Mouse (Mus musculus): Measurements from ENCODE around the gene Ate1. TPM values are rescaled to one million over a fixed set of nuclear protein-coding genes. Genes with fewer than 3 reads are reported as not detected.

Ate1 gene
- polyA plus RNA-seq, 1 experiment from 2014 or later = 66.9 TPM

DNA sequence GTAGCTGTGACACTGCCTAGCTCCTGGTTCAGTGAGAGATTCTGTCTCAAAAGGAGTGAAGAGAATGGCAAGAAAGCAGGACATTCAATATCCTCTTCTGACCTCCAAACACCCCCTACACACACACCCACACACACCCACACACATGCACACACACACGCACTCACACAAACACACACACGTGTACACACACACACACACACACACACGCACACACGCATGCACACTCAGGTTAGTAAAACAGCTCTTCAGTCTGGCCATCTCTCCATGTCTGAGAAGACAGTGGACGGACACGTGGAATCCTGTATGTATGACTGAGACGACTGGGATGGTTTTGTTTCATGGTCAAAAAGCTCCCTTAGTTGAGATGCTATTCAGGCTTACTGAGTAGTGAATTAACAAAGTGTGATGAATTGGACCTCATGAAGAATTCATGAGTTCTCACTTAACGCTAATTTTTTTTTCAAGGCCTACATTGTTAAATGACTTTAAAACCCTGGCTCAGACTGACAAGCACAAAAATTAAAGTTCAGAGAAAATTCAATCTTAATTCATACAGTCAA, 134.4 kb downstream of the Ate1 start:
- Histone ChIP-seq H3K4me2 (no peak overlapping the region; the same call in 1 of the 2 replicates), H3K27ac (no peak overlapping the region), H3K9ac (no peak overlapping the region), H3K4me1 (peaks cover 34% of the 10 kb centered on the region), H3K9me3 (no peaks in the 10 kb centered on the region), H3K27me3 (peaks cover 18% of the 10 kb centered on the region), H3K36me3 (replicated peaks) (no peaks in the 10 kb centered on the region), H3K4me3 (replicated peaks) (no peak overlapping the region)
- 43% methylated on average over 8 of the region's 8 CpGs for WGBS
- no peak; the same call in 1 of the 2 replicates for ATAC-seq (ENCODE audit: low FRiP score)

DNA sequence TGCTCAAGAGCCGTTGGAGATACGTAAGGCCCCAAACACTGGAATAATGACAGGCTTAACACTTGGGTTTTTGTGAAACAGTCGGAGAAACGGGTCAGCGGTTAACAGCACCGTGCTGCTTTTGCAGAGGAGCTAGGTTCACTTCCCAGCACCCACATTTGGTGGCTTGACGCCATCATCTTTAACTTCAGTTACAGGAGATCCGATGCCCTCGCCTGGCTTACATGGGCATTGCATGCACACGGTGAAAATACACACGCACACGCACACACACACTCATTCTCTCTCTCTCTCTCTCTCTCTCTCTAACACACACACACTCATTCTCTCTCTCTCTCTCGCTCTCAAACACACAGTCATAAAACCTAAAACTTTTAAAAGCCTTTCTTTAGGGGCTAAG, 138.0 kb downstream of the Ate1 start:
- peak overlapping the region; percentile 43 for H3K27ac ChIP-seq
- H3K27me3 ChIP-seq = peaks cover 51% of the 10 kb centered on the region
- no peak for ATAC-seq (ENCODE audit: low FRiP score)
- 74% methylated on average over 13 of the region's 13 CpGs for WGBS
- H3K4me2 ChIP-seq = no peak overlapping the region
- H3K9ac ChIP-seq = no peak overlapping the region
- peaks cover 37% of the 10 kb centered on the region for H3K4me1 ChIP-seq
- H3K9me3 ChIP-seq = no peaks in the 10 kb centered on the region
- H3K36me3 ChIP-seq (replicated peaks) = no peaks in the 10 kb centered on the region
- no peak overlapping the region for H3K4me3 ChIP-seq (replicated peaks)

DNA sequence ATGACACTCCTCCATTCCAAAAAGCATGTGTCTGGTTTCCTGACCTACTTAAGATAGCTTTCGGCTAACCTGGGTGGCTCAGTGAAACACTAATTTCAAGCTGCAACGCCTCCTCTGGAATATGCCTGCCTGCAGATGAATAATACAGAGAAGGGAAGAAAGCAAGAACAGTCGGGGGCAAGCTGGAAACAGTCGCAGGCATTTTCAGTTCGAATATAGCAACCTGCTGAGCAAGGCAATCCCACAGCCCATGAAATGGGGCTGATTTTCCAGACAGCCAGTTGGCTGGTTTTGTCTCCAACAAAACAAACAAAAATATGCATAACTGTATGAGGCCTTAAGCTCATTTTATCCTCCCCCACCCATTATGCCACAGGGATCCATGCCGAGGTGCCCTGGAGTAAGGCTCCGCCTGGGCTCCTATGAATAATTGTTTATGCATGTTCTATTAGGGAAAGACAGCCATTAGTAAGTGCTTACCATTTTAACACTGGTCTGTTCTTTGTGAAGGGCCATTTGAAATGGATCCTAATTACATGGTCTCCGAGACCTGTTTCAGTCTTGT, 138.7 kb downstream of the Ate1 start:
- Histone ChIP-seq H3K27me3 (peaks cover 57% of the 10 kb centered on the region), H3K4me3 (replicated peaks) (no peak overlapping the region), H3K4me2 (no peak overlapping the region), H3K9ac (no peak overlapping the region), H3K4me1 (peaks cover 31% of the 10 kb centered on the region), H3K27ac (peak overlapping the region; percentile 68), H3K36me3 (replicated peaks) (no peaks in the 10 kb centered on the region), H3K9me3 (no peaks in the 10 kb centered on the region)
- ATAC-seq (ENCODE audit: low FRiP score) = peak; percentile 56
- WGBS = 45% methylated on average over 8 of the region's 8 CpGs

DNA sequence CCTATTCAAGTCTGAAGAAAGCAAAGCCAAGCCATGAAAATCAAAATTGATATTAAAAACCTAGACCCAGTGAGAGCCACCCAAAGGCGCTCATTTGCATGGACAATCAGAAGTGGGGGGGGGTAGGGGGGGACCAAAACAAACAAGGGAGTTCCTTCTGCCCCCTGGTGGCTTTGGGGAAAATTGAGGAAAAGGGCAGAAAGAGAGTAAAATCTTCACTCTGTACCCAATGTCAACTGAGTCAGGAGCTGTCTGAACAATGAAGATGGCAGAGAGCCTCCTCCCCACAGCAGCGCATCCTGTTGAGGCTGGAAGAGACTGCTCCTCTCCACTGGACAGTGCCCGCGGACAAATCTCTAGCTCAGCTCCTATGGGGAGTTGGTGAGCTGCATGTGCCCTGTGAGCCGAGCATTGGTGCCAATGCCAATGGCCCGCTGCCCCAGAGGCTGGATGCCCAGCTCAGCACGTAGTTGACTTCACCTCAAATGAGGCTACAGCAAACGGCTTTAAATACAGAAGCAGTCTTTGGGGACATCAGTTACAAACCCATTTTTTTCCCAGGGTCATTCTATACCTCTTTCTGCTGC, 139.3 kb downstream of the Ate1 start:
- ATAC-seq (ENCODE audit: low FRiP score) = no peak
- Histone ChIP-seq H3K4me1 (peaks cover 24% of the 10 kb centered on the region), H3K9ac (no peak overlapping the region), H3K36me3 (replicated peaks) (no peaks in the 10 kb centered on the region), H3K4me2 (no peak overlapping the region), H3K4me3 (replicated peaks) (no peak overlapping the region), H3K9me3 (no peaks in the 10 kb centered on the region), H3K27ac (peak overlapping the region; percentile 68), H3K27me3 (peaks cover 60% of the 10 kb centered on the region)
- WGBS = 82% methylated on average over 8 of the region's 8 CpGs

DNA sequence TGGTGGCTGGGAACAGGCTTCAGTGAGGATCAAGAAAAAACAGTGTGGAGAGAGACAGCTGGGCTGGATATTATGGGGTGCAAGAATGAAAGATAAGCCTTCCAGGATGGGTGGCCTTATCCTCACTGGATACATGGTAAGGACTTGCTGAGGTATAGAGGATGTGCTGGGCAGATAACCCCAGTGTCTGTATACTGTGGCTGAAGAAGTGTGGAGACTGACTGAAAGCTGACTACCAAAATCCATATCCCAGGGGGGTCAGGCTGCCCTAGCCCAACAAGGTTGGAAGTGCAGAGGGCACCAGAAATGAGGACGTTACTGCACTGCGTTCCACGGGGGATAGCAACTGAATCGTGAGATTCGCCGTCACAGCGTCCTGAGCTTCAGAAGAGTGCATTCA, 139.8 kb downstream of the Ate1 start:
- Histone ChIP-seq H3K4me1 (peaks cover 20% of the 10 kb centered on the region), H3K9me3 (no peaks in the 10 kb centered on the region), H3K27ac (no peak overlapping the region), H3K27me3 (peaks cover 65% of the 10 kb centered on the region), H3K4me3 (replicated peaks) (no peak overlapping the region), H3K4me2 (no peak overlapping the region), H3K9ac (no peak overlapping the region), H3K36me3 (replicated peaks) (no peaks in the 10 kb centered on the region)
- 95% methylated on average over 7 of the region's 7 CpGs for WGBS
- ATAC-seq (ENCODE audit: low FRiP score) = no peak

DNA sequence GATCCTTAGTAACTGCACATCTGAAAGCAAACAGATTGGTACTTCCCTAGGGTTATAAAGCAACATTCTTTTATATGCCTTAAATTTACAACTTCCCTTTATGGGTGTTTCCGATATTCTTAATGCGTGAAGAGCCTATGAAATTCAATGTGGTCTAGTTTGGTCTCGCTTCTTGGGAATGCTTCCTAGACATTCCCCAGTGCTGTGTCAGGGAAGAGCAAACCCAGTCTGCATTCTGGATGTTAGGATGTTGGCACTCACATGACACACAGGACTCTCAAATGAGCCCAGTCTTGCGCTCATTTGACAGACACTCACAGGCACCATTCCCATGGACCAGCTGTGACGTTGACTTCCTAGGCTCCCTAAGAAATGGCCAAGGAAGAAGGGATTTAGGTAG, 140.3 kb downstream of the Ate1 start:
- H3K4me3 ChIP-seq (replicated peaks) = no peak overlapping the region
- no peak overlapping the region for H3K9ac ChIP-seq
- no peak overlapping the region for H3K4me2 ChIP-seq
- no peaks in the 10 kb centered on the region for H3K9me3 ChIP-seq
- no peak for ATAC-seq (ENCODE audit: low FRiP score)
- H3K4me1 ChIP-seq = peaks cover 18% of the 10 kb centered on the region
- H3K36me3 ChIP-seq (replicated peaks) = no peaks in the 10 kb centered on the region
- peaks cover 69% of the 10 kb centered on the region for H3K27me3 ChIP-seq
- 85% methylated on average over 5 of the region's 5 CpGs for WGBS
- H3K27ac ChIP-seq = no peak overlapping the region

DNA sequence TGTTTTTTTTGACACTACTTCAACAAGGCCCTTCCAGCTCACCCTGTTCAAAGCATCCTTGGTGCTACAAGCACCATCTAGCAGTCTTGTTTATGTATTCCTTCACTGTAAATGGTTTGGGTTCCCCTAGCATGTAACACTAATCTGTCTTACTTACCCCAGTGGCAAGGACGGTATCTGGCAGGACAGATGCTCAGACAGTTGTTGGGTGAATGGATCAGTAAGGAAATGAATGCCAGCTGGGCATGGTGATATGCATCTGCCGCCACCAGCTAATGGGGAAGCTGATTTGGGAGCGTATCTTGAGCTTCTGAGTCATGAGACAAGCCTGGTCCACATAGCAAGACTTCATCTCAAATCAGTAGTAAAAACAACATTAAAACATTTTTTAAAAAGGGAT, 141.9 kb downstream of the Ate1 start:
- H3K9me3 ChIP-seq = no peaks in the 10 kb centered on the region
- no peak overlapping the region for H3K27ac ChIP-seq
- H3K4me2 ChIP-seq = no peak overlapping the region
- 91% methylated on average over 3 of the region's 3 CpGs for WGBS
- H3K36me3 ChIP-seq (replicated peaks) = no peaks in the 10 kb centered on the region
- H3K9ac ChIP-seq = no peak overlapping the region
- ATAC-seq (ENCODE audit: low FRiP score) = no peak
- H3K4me3 ChIP-seq (replicated peaks) = no peak overlapping the region
- peaks cover 75% of the 10 kb centered on the region for H3K27me3 ChIP-seq
- H3K4me1 ChIP-seq = peaks cover 18% of the 10 kb centered on the region

DNA sequence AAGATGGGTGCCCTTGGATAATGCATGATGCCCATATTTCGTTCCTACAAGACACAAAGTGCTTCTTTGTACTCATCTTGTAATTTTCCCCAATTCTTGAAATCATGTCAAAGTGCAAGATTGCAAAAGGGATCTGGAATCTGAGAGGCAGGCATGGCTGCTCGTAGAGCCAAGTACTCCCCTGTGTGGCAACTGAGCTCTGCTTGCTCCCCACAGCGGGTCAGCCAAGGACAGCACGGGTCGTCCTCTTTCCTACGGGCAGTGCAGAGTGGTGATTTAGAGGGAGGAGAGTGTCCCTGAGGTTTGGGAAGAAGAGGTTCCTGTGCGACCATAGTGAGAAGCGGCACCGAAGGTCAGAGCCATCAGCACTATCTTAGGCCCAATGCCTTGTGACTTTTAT, 145.9 kb downstream of the Ate1 start:
- H3K27me3 ChIP-seq = peaks cover 89% of the 10 kb centered on the region
- ATAC-seq (ENCODE audit: low FRiP score) = no peak
- no peak overlapping the region for H3K27ac ChIP-seq
- H3K4me3 ChIP-seq (replicated peaks) = no peak overlapping the region
- H3K9ac ChIP-seq = no peak overlapping the region
- 83% methylated on average over 9 of the region's 9 CpGs for WGBS
- H3K4me1 ChIP-seq = peaks cover 12% of the 10 kb centered on the region
- H3K4me2 ChIP-seq = no peak overlapping the region
- H3K36me3 ChIP-seq (replicated peaks) = no peaks in the 10 kb centered on the region
- H3K9me3 ChIP-seq = peaks cover 8% of the 10 kb centered on the region; the same call in 1 of the 2 replicates

DNA sequence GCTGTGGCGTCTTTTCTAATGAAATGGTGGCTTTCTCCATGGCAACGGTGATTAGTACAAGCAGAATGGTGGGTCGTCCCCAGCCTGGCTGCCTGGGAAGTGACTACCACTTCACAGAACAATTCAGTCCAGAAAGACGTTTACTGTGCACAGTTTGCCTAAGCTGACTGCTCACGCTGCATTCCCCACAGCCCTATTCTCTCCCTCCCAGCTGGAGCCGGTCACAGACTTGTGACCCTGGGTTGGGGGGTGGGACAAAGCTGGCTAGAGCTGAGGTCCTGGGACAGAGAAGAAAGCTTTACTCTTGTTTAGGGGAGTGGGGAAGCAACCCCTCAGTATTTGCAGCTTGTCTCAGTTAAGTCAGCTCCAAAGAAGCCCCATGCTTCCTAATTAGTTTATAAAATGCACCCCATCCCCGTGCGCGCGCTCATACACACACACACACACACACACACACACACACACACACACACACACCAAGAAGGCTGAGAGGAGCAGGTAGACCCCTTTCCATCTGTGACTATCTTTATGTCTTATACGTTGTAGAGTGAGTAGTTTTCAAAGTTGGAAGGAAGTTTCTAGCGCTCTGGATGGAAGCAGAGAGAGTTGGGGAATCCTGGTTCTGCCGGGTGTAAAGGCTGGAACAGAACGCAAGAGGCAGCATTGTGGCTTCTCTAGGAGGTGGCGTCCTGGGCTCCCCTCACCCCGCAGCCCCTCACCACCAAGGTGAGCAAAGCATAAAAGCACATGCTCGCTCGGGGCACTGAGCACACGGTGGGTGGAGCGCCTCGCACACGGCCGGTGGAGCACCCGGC, 151.1 kb downstream of the Ate1 start:
- no peak overlapping the region; the same call in 1 of the 2 replicates for H3K9ac ChIP-seq
- ATAC-seq (ENCODE audit: low FRiP score) = peak; percentile 83
- H3K36me3 ChIP-seq (replicated peaks) = no peaks in the 10 kb centered on the region
- H3K4me3 ChIP-seq (replicated peaks) = peak overlapping the region; percentile 5; the same call in 1 of the 2 replicates
- H3K27ac ChIP-seq = 0 out of 2 replicates have a peak overlapping the region, but pooled peaks have one; percentile 19
- 8% methylated on average over 24 of the region's 24 CpGs for WGBS
- H3K4me2 ChIP-seq = peak overlapping the region; percentile 35
- peaks cover 13% of the 10 kb centered on the region; the same call in 1 of the 2 replicates for H3K9me3 ChIP-seq
- H3K27me3 ChIP-seq = peaks cover 79% of the 10 kb centered on the region
- H3K4me1 ChIP-seq = peaks cover 38% of the 10 kb centered on the region

DNA sequence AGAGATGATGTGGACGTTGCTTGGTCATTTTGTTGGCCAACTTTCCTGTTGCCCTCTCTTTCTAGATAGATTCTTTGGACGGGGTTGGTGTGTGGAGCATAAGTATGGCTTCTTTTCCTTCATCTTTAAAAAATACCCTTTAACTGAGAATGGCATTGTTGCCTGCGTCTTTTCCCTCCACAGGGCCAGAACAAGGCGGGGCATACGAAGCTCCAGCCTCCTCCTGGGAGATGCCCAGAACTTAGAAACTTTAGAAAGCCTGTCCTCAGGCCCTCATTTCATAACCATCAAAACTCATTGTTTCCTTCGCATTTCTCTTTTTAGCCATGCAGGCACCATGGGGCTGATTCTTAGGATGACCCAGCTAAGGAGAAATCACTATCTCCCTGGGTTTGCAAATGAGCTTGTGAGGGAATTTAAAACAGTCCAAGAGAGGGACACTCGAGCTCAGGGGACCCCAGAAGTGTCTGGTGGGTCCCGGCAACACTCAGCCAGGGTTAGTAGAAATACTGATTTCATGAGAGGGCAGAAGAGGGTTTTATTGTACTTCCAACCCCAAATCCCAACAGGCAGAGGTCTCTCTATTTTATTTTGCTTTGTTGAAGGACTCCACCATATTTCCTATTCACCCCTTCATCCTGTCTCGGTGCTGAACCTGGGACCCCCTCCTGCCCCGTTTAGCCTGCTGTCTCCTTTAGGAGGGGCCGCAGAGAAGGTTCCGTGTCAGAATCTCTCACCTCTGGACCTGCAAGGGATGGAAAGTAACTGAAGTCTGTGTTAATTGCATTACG, 151.9 kb downstream of the Ate1 start:
- Histone ChIP-seq H3K4me3 (replicated peaks) (peak overlapping the region; percentile 4; the same call in 1 of the 2 replicates), H3K9me3 (peaks cover 13% of the 10 kb centered on the region; the same call in 1 of the 2 replicates), H3K36me3 (replicated peaks) (no peaks in the 10 kb centered on the region), H3K9ac (no peak overlapping the region), H3K4me1 (peaks cover 38% of the 10 kb centered on the region), H3K4me2 (peak overlapping the region; percentile 35), H3K27ac (peak overlapping the region; percentile 14; the same call in 1 of the 2 replicates), H3K27me3 (peaks cover 72% of the 10 kb centered on the region)
- peak; percentile 10 for ATAC-seq (ENCODE audit: low FRiP score)
- WGBS = 4% methylated on average over 13 of the region's 13 CpGs

DNA sequence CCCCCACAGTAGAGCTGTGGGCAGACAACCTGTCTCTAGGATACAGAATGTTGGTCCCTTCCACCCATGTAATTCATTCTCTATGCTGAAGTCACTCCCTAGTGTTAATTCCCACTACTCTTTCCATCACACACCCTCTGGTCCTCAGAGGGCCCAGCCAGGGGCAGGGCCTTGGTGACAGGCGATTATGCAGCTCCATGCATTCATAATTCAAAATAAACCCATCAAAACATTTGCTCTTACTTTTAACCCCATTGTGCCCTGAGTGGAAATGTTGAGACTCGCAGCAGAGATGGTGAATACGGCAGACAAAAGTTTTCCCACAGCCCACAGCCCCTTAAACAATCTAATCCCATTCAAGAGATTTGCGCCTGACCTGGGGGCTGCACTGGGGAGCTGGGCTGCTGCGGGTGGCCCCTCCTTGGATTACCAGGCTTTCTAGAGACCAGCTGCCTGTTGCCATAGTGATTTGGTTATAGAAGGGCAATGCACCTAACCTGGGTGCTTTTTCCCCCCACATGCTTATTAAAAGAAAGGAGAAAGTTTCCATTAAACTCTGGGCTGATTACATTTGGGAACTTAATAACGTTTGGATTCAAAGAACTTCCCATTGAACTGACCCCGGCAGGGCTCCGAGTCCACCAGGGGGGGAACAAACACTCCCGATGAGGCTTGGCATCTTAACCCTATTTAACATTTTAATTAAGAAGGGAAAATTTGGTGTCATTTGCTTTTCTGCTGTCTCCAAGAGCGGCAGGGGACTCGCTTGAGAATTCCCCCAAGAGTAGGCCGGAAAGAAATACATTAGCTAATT, 152.7 kb downstream of the Ate1 start:
- no peak overlapping the region for H3K4me3 ChIP-seq (replicated peaks)
- 0 out of 2 replicates have a peak overlapping the region, but pooled peaks have one; percentile 19 for H3K27ac ChIP-seq
- 2% methylated on average over 12 of the region's 12 CpGs for WGBS
- peaks cover 12% of the 10 kb centered on the region; the same call in 1 of the 2 replicates for H3K9me3 ChIP-seq
- peaks cover 66% of the 10 kb centered on the region for H3K27me3 ChIP-seq
- 0 out of 2 replicates have a peak overlapping the region, but pooled peaks have one; percentile 35 for H3K4me2 ChIP-seq
- peaks cover 38% of the 10 kb centered on the region for H3K4me1 ChIP-seq
- no peaks in the 10 kb centered on the region for H3K36me3 ChIP-seq (replicated peaks)
- no peak overlapping the region for H3K9ac ChIP-seq
- ATAC-seq (ENCODE audit: low FRiP score) = peak; percentile 74
